14 mouse cellular contexts compared by ENCODE assay signal in the genomic region with DNA sequence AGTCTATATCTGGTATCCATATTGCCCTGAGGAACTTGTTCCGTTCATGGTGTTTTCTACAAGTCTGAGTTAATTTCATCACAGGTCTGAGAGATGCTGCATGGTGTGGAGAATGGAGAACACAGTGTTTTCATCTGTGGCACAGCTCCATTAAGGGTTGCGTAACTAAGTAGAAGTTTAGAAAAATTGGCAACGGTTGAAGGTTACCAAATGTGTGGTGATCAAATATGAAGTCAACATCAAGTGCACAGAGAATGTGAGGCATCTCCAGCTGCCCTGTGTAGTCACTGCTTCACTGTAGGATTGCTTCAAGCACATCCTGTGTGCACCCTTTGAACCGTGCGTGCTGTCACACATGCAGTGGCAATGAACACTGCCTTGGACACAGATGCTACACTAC. TPM values are rescaled to one million over a fixed set of nuclear protein-coding genes. Genes with fewer than 3 reads are reported as not detected.
DNase-seq lines count a peak whose midpoint lies in the region; ATAC-seq and TF ChIP-seq lines count a peak whose summit lies in the region.
"Had no signal": no experiment of that assay in that cellular context is flagged by ENCODE, and none has a peak within 500 bp of the region (broad histone marks: within the 10 kb centered on the region; RNA-seq: fewer than 3 reads in every experiment).

No protein-coding gene starts in this region.

- intact Hi-C loops in heart, postnatal 14 days (cut with DNase I) = no loop called here

- no peak for TF ChIP-seq POLR2A in lung, adult 2 months (IDR thresholded peaks at IDR 0.05; ENCODE audit: borderline replicate concordance, extremely low read depth, low read depth, low read length)
- TF ChIP-seq POLR2A in myocyte (IDR thresholded peaks at IDR 0.05; ENCODE audit: insufficient read length, low read depth) = no peak

- no peak for ATAC-seq in midbrain, embryonic 16.5 days
- ATAC-seq: activated CD4-positive, CD25-positive, alpha-beta regulatory T cell, adult 4 months had no signal

- no peak overlapping the region for H3K4me2 ChIP-seq in myocyte (ENCODE audit: low read depth)
- H3K4me2 ChIP-seq in midbrain, embryonic 16.5 days (ENCODE audit: low read length) = no peak overlapping the region
- H3K4me2 ChIP-seq: hindbrain, embryonic 12.5 days; liver, embryonic 15.5 days had no signal

- no peak overlapping the region for H3K9ac ChIP-seq in midbrain, embryonic 16.5 days (ENCODE audit: low read depth, low read length)
- H3K9ac ChIP-seq: hindbrain, embryonic 12.5 days; liver, embryonic 15.5 days had no signal

- H3K27ac ChIP-seq in midbrain, embryonic 16.5 days (ENCODE audit: low read length) = no peak overlapping the region
- H3K27ac ChIP-seq: forebrain, embryonic 10.5 days; hindbrain, embryonic 12.5 days; liver, embryonic 15.5 days had no signal

- no peaks in the 10 kb centered on the region for H3K9me3 ChIP-seq in midbrain, embryonic 16.5 days (replicated peaks; ENCODE audit: control insufficient read depth, low read length, poor library complexity, severe bottlenecking)
- H3K9me3 ChIP-seq: forebrain, embryonic 10.5 days; hindbrain, embryonic 12.5 days; liver, embryonic 15.5 days had no signal

- WGBS in lung, adult 2 months = 57% methylated on average over 5 of the region's 5 CpGs
- 96% methylated on average over 5 of the region's 5 CpGs for WGBS in midbrain, embryonic 16.5 days

- H3K4me1 ChIP-seq in lung, adult 2 months (ENCODE audit: control insufficient read depth, insufficient read depth, low read length) = peaks cover 3% of the 10 kb centered on the region; the same call in 1 of the 2 replicates
- H3K4me1 ChIP-seq in midbrain, embryonic 16.5 days (ENCODE audit: control insufficient read depth, insufficient read depth, low read length) = no peaks in the 10 kb centered on the region
- H3K4me1 ChIP-seq: hindbrain, embryonic 12.5 days; liver, embryonic 15.5 days had no signal

- no peak overlapping the region for H3ac ChIP-seq in myocyte (ENCODE audit: control insufficient read depth, insufficient read length)

- H3K27me3 ChIP-seq in myocyte (ENCODE audit: control insufficient read depth, insufficient read depth, insufficient read length) = peaks cover 4% of the 10 kb centered on the region
- no peaks in the 10 kb centered on the region for H3K27me3 ChIP-seq in midbrain, embryonic 16.5 days (ENCODE audit: control insufficient read depth, insufficient read depth, low read depth, low read length)
- H3K27me3 ChIP-seq: hindbrain, embryonic 12.5 days; liver, embryonic 15.5 days had no signal

- H3K79me2 ChIP-seq in myocyte (ENCODE audit: control insufficient read depth, insufficient read depth) = no peaks in the 10 kb centered on the region

- no peaks in the 10 kb centered on the region for H3K36me3 ChIP-seq in myocyte (ENCODE audit: control insufficient read depth, insufficient read depth)
- H3K36me3 ChIP-seq in midbrain, embryonic 16.5 days (ENCODE audit: control insufficient read depth, insufficient read depth, low read length) = no peaks in the 10 kb centered on the region
- H3K36me3 ChIP-seq: forebrain, embryonic 10.5 days; hindbrain, embryonic 12.5 days; liver, embryonic 15.5 days had no signal

- no peak overlapping the region for H3K4me3 ChIP-seq in lung, adult 2 months (replicated peaks; ENCODE audit: extremely low read depth, low read depth, low read length)
- no peak overlapping the region for H3K4me3 ChIP-seq in myocyte
- H3K4me3 ChIP-seq in midbrain, embryonic 16.5 days (ENCODE audit: low read depth, low read length) = no peak overlapping the region
- H3K4me3 ChIP-seq: forebrain, embryonic 10.5 days; hindbrain, embryonic 12.5 days; liver, embryonic 15.5 days had no signal

- no peak for TF ChIP-seq CTCF in lung, adult 2 months (IDR thresholded peaks at IDR 0.05; ENCODE audit: insufficient read depth, low read length)

- DNase-seq in adrenal gland, adult (ENCODE audit: inconsistent age in 2 of 2, low spot score in 1 of 2) = peak; percentile 72 to 93
- no peak for DNase-seq in adrenal gland, postnatal 4 days (ENCODE audit: low spot score in 2 of 2)
- peak; percentile 40 to 64 for DNase-seq in lung, adult 18-20 months
- DNase-seq in lung, adult 2 months = no peak
- peak; percentile 46 to 49 for DNase-seq in heart, postnatal 14 days
- DNase-seq in cerebellum, adult 11-12 months = no peak
- DNase-seq: kidney, adult 8-10 months had no signal

TF ChIP-seq in myocyte, 11 proteins besides CTCF, POLR2A, EP300 and RAD21:
- no peak for TF ChIP-seq USF1 (IDR thresholded peaks at IDR 0.05; ENCODE audit: low read depth)
- TF ChIP-seq CEBPB (IDR thresholded peaks at IDR 0.05; ENCODE audit: insufficient read depth, poor library complexity, severe bottlenecking) = peak; percentile 79
- no peak for TF ChIP-seq TCF3 (IDR thresholded peaks at IDR 0.05; ENCODE audit: insufficient read length, low read depth)
- TF ChIP-seq MYOD1 (IDR thresholded peaks at IDR 0.05; ENCODE audit: control insufficient read depth in 1 of 3, insufficient read length in 2 of 3, low read depth in 2 of 3) = no peak

RNA-seq across cellular contexts. Expression of a gene that starts 21.7 kb away (rescaled TPM):
- total RNA-seq in adrenal gland, postnatal 4 days (2021) = 1 to 10 TPM; 3.8 to 5.0 TPM
- polyA plus RNA-seq in lung, adult 2 months (2012; rRNA removed) = 1.1 and 1.6 TPM in 2 replicates
- total RNA-seq in heart, postnatal 14 days (2021) = under 1 TPM; 0.15 to 0.36 TPM
- 1.4 TPM for polyA plus RNA-seq in myocyte (2012; fragmentation: generic; extraction: Trizol)
- 1.5 TPM in 2 replicates for polyA plus RNA-seq in midbrain, embryonic 16.5 days (2015; fragmentation: Nextera tagmentation; extraction: Ambion mirVana)
- total RNA-seq: MEL had no signal

RNA-seq across cellular contexts. Expression of a gene that starts 23.1 kb away (rescaled TPM):
- total RNA-seq in adrenal gland, postnatal 4 days (2021) = 10 to 100 TPM; 14.8 to 17.1 TPM
- polyA plus RNA-seq in lung, adult 2 months (2012; rRNA removed) = 4.4 and 5.8 TPM in 2 replicates
- total RNA-seq in heart, postnatal 14 days (2021) = 1 to 10 TPM; 2.4 to 2.5 TPM
- polyA plus RNA-seq in myocyte (2012; fragmentation: generic; extraction: Trizol) = 14.0 TPM
- 3.7 and 4.5 TPM in 2 replicates for polyA plus RNA-seq in midbrain, embryonic 16.5 days (2015; fragmentation: Nextera tagmentation; extraction: Ambion mirVana)
- total RNA-seq: MEL had no signal
- polyA plus RNA-seq: activated CD4-positive, CD25-positive, alpha-beta regulatory T cell, adult 4 months had no signal

RNA-seq across cellular contexts. Expression of a gene that starts 38.5 kb away (rescaled TPM):
- total RNA-seq in adrenal gland, postnatal 4 days (2021) = 10 to 100 TPM; 49.6 to 57.3 TPM
- 8.1 and 9.5 TPM in 2 replicates for polyA plus RNA-seq in lung, adult 2 months (2012; rRNA removed)
- total RNA-seq in heart, postnatal 14 days (2021) = 1 to 10 TPM; 2.2 to 2.4 TPM
- 4.4 TPM for polyA plus RNA-seq in myocyte (2012; fragmentation: generic; extraction: Trizol)
- polyA plus RNA-seq in midbrain, embryonic 16.5 days (2015; fragmentation: Nextera tagmentation; extraction: Ambion mirVana) = 22.3 and 25.4 TPM in 2 replicates

RNA-seq across cellular contexts. Expression of a gene that starts 38.6 kb away (rescaled TPM):
- 10 to 100 TPM; 39.8 to 41.0 TPM for total RNA-seq in adrenal gland, postnatal 4 days (2021)
- polyA plus RNA-seq in lung, adult 2 months (2012; rRNA removed) = 8.3 and 12.0 TPM in 2 replicates
- total RNA-seq in heart, postnatal 14 days (2021) = 10 to 100 TPM; 10.2 TPM
- 60.5 TPM for polyA plus RNA-seq in myocyte (2012; fragmentation: generic; extraction: Trizol)
- polyA plus RNA-seq in midbrain, embryonic 16.5 days (2015; fragmentation: Nextera tagmentation; extraction: Ambion mirVana) = 83.0 and 88.0 TPM in 2 replicates

Comparison
In these comparisons a context has a peak if more than half of its experiments do, and no peak if none do; other contexts are left out.
1. DNase-seq: peak in adrenal gland, adult (2 of 2), lung, adult 18-20 months (2 of 2) and heart, postnatal 14 days (2 of 2); none in adrenal gland, postnatal 4 days (0 of 2), lung, adult 2 months (single experiment) and cerebellum, adult 11-12 months (single experiment).